Mouse (Mus musculus) MEL (cell line): Measurements from ENCODE around the gene Gpr85.

Source experiments
- CHD1 ChIP-seq: IDR thresholded peaks from 2 replicates; pipeline ENCODE4 v1.6.1; 2012; ENCODE audit warnings: low read depth, mild to moderate bottlenecking, inconsistent platforms, low read length, improper control_type of control experiment
- CHD2 ChIP-seq: IDR thresholded peaks from 2 replicates; pipeline ENCODE4 v1.6.1; 2011; ENCODE audit warnings: low read length, improper control_type of control experiment
- CTCF ChIP-seq, 3 experiments: IDR thresholded peaks in 2 of 3; conservative IDR thresholded peaks in 1 of 3; 2 replicates each; pipeline ENCODE4 v1.5.1; 2011 to 2012; ENCODE audit warnings: low read length in 3 of 3, low read depth in 2 of 3, mild to moderate bottlenecking in 2 of 3, improper control_type of control experiment in 1 of 3, inconsistent platforms in 1 of 3, mixed read lengths in 1 of 3, moderate library complexity in 1 of 3; ENCODE audit not compliant: control insufficient read depth in 1 of 3, insufficient read depth in 1 of 3, poor library complexity in 1 of 3, severe bottlenecking in 1 of 3
- GATA1 ChIP-seq: IDR thresholded peaks from 2 replicates; pipeline ENCODE4 v1.6.1; 2011; ENCODE audit warnings: low read depth, low read length, improper control_type of control experiment
- JUND ChIP-seq: IDR thresholded peaks from 2 replicates; pipeline ENCODE4 v1.6.1; 2011; ENCODE audit warnings: low read depth, mild to moderate bottlenecking, improper control_type of control experiment, low read length
- MAX ChIP-seq: IDR thresholded peaks from 2 replicates; pipeline ENCODE4 v1.6.1; 2011; ENCODE audit warnings: low read length, improper control_type of control experiment
- RAD21 ChIP-seq: IDR thresholded peaks from 2 replicates; pipeline ENCODE4 v1.6.1; 2011; ENCODE audit warnings: mild to moderate bottlenecking, low read depth, low read length, improper control_type of control experiment
- RCOR1 ChIP-seq: IDR thresholded peaks from 2 replicates; pipeline ENCODE4 v1.6.1; 2012; ENCODE audit warnings: low read depth, mild to moderate bottlenecking, inconsistent platforms, low read length, improper control_type of control experiment
- USF1 ChIP-seq: IDR thresholded peaks from 2 replicates; pipeline ENCODE4 v1.6.1; 2014; ENCODE audit warnings: low read depth, mild to moderate bottlenecking, inconsistent platforms, low read length, improper control_type of control experiment, moderate library complexity
- ZC3H11A ChIP-seq: IDR thresholded peaks from 2 replicates; pipeline ENCODE4 v1.6.1; 2012; ENCODE audit warnings: low read depth, mild to moderate bottlenecking, inconsistent platforms, low read length, improper control_type of control experiment

DNA sequence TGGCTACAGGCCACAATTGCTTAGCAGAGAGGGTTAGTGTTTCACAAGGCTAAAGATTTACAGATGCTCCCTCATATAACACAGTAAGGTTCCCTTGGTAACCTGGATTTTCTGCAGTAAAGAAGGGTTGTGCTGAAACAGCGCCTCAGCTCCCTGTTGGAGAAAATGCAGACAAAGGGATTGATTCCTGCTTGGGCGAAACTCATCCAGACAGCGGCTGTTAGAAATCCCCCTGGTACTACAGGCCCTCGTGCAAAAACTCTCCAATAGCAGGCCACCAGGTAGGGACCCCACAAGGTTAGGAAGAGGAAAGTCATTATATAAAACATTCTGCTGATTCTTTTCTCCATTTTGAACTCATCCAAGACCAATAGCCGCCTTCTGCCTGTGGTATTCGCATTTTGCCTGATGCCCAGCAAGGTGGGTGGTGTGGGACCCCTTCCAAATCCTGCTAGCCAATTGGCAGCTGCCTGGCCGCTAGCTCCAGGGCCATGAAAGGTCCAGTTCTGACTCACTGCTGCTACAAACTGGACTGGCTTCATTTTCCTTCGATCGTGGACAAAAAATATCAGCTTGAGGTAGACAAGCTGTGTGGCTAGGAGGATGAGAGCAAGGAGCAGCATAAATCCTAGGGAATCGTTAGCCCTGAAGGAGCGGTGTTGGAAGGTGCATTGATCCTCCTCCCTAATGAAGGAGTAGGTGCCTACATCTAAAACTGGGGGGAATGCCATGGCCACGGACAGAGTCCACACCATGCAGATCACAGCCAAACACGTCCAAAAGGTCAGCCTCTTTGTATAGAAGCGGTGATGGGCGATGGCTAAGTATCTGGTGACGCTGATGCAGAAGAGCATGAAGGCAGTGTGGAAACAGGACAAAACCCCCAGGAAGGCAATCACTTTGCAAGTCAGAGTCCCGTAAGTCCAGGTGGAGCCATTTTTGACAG lies 3.7 kb downstream of the Gpr85 start:
- TF ChIP-seq MAX (no peak), CTCF (IDR thresholded peaks at IDR 0.05 in 2 of 3, conservative IDR thresholded peaks at IDR 0.05 in 1 of 3; ENCODE audit: control insufficient read depth in 1 of 3, insufficient read depth in 1 of 3, low read depth in 2 of 3, low read length in 3 of 3, poor library complexity in 1 of 3, severe bottlenecking in 1 of 3) (no peak), USF1 (no peak), RCOR1 (no peak), JUND (no peak), ZC3H11A (no peak), CHD1 (no peak), RAD21 (no peak), GATA1 (no peak), CHD2 (no peak)
